Mouse (Mus musculus): ENCODE measurements around the gene Pard6b. TPM values are rescaled to one million over a fixed set of nuclear protein-coding genes. Genes with fewer than 3 reads are reported as not detected.

Gene Pard6b
- total RNA-seq, 4 experiments from 2014 or later = 0.73 to 1.8 (median 1.2) TPM

GRCm38 (mm10) chr2:168059200-168059790, 21.5 kb upstream of the Pard6b start:
- DNase-seq (ENCODE audit: low spot score in 2 of 2) = no peak

- DNase-seq (ENCODE audit: low spot score in 2 of 2) = no peak
Observed at GRCm38 (mm10) chr2:168063712-168064111, 17.1 kb upstream of the Pard6b start.

GRCm38 (mm10) chr2:168065511-168065910, 15.3 kb upstream of the Pard6b start:
- no peak for DNase-seq (ENCODE audit: low spot score in 2 of 2)

GRCm38 (mm10) chr2:168066783-168067182, 14.0 kb upstream of the Pard6b start:
- DNase-seq (ENCODE audit: low spot score in 2 of 2) = no peak

DNA sequence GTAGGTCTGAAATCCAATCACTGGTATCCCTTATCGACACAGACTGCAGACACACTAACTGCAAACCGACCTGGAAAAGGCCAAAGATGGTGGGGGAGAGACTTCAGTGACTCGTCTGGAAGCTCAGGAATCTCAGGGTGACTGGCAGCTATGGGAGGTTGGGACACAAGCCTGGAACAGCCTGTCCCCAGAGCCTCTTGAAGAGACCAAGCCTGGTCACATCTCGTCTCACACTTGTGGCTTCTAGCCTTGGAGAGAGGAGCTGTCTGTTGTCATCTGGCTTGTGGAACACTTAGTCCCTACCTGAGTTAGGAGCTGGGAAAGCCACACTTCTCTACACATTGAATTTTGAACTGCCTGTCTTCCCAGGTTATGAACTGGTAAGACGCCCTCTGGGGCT, 10.4 kb upstream of the Pard6b start:
- DNase-seq (ENCODE audit: low spot score in 2 of 2) = no peak

DNA sequence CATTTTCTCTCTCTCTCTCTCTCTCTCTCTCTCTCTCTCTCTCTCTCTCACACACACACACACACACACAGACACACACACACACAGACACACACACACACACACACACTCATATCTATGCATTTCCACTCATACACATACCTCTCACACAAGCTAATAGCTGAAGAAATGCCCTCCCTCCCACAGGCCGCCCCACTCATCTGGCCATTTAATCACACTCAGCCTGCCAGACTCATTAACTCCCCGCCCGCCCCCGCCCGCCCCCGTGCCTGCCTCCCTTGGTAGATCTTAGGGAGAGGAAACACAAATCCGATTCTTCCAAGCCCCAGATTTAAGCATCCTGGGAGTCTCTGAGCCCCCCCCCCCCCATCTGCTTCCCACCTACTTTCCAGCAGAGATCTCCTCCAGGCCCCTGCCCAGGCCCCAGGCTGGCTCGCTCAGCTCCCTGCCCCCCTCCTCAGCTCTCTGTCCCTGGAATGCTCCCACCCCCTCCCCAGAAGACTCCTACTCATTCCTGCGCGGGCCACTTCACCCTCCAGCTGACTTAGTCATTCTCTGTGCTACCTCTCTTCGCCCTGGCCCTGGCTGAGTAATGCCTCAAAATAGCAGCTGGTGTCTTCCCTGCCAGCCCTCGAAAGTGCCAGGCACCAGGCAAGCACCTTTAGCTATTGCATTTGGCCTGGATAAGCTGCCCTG, 8.2 kb upstream of the Pard6b start:
- peak; percentile 53 to 70 for DNase-seq (ENCODE audit: low spot score in 2 of 2)

- DNase-seq (ENCODE audit: low spot score in 2 of 2) = no peak
Observed at GRCm38 (mm10) chr2:168073722-168074121, 7.1 kb upstream of the Pard6b start.

- no peak for DNase-seq (ENCODE audit: low spot score in 2 of 2)
Observed at GRCm38 (mm10) chr2:168074457-168074856, 6.3 kb upstream of the Pard6b start.

DNA sequence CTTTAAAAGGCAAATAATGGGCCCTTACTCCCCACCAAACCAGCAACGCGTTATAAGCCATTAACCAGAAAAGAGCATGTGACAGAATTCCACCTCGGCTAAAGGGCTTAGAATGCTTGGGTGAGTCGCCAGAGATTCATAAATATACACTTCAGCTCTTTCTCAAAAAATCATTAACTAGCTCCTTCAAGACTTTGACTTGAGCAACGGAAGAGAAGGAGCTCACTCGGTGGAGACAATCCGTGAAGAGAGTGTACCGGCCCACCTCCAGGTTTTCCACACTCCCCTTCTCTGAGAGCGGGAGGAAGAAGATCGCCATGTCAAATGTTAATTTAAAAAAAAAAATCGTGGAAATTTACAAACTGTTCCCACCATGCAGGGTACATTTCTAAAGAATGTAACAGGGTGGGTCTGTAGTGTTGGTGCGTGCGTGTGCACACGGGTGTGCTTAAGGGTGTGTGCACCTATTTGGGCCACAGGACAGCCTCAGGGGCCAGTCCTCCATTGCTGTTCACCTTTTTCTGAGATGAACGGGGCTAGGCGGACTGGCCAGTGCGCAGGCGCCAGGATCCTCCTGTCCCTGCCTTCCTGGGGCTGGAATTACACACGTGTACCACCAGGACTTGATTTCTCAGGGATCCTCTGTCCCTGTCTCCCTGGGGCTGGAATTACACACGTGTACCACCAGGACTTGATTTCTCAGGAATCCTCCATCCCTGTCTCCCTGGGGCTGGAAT, 3.8 kb upstream of the Pard6b start:
- DNase-seq (ENCODE audit: low spot score in 2 of 2) = no peak

DNA sequence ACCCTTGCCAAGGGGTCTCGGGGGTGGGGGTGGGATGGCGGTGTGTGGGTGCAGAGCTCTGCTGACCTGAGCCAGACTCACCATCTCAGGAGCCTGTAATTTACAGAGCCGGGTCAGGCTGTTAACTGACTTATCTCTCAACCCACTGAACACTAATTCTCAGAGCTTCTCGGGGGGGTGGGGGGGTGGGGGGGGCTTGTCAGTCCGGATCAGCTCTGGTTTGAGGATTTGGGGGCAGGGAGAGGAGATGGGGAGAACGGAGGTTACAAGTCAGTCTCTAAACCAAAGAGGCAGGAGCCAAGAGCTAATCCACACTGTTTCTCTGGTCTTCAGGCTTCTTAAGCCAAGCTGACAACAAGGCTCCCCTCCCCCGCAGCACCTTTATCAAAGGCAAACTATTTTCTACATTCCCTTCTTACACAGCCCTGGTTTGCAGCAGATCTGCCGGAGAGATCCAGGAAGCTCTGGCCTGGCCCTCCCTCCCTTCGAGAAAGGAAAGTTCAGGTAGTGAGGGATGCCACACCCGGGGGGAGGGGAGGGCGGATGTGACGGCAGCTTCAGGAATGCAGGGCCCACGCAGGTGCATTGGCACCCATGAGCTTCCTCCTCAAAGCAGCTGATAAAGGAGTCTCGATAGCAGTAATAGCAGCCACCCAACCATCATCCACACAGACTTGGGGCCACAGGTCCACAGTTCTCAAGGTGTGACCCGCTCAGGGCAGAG, 2.5 kb upstream of the Pard6b start:
- DNase-seq (ENCODE audit: low spot score in 2 of 2) = no peak

- no peak for DNase-seq (ENCODE audit: low spot score in 2 of 2)
Observed at GRCm38 (mm10) chr2:168081299-168081932, 612 bp downstream of the Pard6b start.

- DNase-seq (ENCODE audit: low spot score in 2 of 2) = no peak
Observed at GRCm38 (mm10) chr2:168081933-168082306, 1.1 kb downstream of the Pard6b start.

DNA sequence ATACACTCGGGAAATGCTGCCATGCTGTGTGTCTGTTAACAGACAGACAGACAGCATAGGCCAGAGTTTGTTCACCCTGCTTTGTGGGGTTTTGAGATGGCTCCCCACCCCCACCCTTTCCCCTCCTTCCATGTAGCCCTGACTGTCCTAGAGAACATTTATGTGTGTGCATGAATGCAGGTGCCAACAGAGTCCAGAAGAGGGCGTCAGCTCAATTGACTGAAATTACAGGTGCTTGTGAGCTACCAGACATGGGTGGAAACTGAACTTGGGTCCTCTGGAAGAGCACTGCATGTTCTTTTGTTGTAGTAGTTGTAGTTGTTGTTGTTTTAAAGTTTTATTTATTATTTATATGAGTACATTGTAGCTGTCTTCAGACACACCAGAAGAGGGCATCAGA, 2.8 kb downstream of the Pard6b start:
- DNase-seq (ENCODE audit: low spot score in 2 of 2) = no peak

GRCm38 (mm10) chr2:168084228-168084627, 3.4 kb downstream of the Pard6b start:
- DNase-seq (ENCODE audit: low spot score in 2 of 2) = no peak

- no peak for DNase-seq (ENCODE audit: low spot score in 2 of 2)
Observed at GRCm38 (mm10) chr2:168085621-168086265, 4.9 kb downstream of the Pard6b start.

GRCm38 (mm10) chr2:168086318-168086717, 5.5 kb downstream of the Pard6b start:
- DNase-seq (ENCODE audit: low spot score in 2 of 2) = no peak

- DNase-seq (ENCODE audit: low spot score in 2 of 2) = no peak
Observed at GRCm38 (mm10) chr2:168086839-168087238, 6.0 kb downstream of the Pard6b start.

- no peak for DNase-seq (ENCODE audit: low spot score in 2 of 2)
Observed at GRCm38 (mm10) chr2:168091560-168091959, 10.8 kb downstream of the Pard6b start.

DNA sequence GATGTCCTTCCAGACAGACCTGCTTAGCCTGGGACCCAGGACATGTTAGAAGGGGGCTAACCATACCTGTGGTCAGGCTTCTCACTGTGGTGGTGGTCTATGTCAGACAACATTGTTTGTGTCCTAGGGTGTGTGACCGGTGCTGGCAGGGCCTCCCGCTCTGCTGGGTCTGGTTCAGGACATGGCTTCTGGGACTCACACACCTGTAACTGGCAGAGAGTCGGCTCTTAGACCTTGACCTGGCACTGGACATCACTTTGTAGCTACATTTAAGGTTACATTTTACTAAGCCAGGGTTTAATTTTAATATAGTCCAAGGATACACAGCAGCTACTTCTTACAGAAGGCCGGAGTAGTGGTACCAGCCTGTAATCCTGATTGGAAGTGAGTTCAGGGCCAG, 12.3 kb downstream of the Pard6b start:
- DNase-seq (ENCODE audit: low spot score in 2 of 2) = no peak

DNA sequence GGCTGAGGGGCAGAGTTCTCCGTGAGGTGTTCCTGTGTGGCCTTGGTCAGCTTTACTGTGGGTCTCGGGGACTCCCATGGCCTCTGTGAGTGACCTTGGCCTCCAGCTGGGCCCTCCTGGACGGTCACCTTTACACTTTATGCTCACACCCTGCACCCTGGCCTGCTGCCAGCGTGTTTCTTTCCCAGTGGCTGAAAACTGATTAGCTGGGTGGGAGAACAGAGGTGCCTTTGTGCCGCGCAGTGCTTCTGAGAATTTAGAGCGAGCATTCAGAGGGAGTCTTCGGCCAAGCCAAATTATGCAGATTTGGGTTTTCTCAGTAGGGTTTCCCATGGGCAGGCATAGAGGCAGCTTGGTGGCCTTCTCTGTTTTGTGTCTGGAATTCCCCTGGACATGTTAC, 14.3 kb downstream of the Pard6b start:
- no peak for DNase-seq (ENCODE audit: low spot score in 2 of 2)

GRCm38 (mm10) chr2:168096487-168096886, 15.7 kb downstream of the Pard6b start:
- DNase-seq (ENCODE audit: low spot score in 2 of 2) = no peak
